Mouse (Mus musculus): Measurements from ENCODE around the gene Kcnc1. TPM values are rescaled to one million over a fixed set of nuclear protein-coding genes. Genes with fewer than 3 reads are reported as not detected.

Kcnc1 gene
- total and polyA plus RNA-seq, 3 experiments, result 0.08 to 0.14 TPM; not detected in 1

- Histone ChIP-seq H3K27ac (ENCODE audit: insufficient read depth, low read depth) (no peak overlapping the region), H3K9ac (ENCODE audit: insufficient read depth, low read depth) (no peak overlapping the region), H3K4me3 (replicated peaks in 1 of 3; ENCODE audit: low read depth in 2 of 3, low read length in 2 of 3, poor library complexity in 1 of 3) (no peak overlapping the region), H3K4me2 (ENCODE audit: insufficient read depth, low read depth, poor library complexity, severe bottlenecking) (no peak overlapping the region), H3K79me2 (replicated peaks; ENCODE audit: control insufficient read depth, extremely low read depth, insufficient read depth, poor library complexity, severe bottlenecking) (no peaks in the 10 kb centered on the region), H3K36me3 (replicated peaks in 1 of 2; ENCODE audit: control insufficient read depth in 1 of 2, insufficient read depth in 1 of 2, low read length in 1 of 2) (peaks cover 0 to 7% of the 10 kb centered on the region in 2 experiments), H3K4me1 (ENCODE audit: control insufficient read depth in 1 of 2, insufficient read depth in 2 of 2) (peaks cover 10 to 39% of the 10 kb centered on the region in 2 experiments), H3K9me3 (replicated peaks; ENCODE audit: low read length) (no peaks in the 10 kb centered on the region), H3K27me3 (replicated peaks) (no peaks in the 10 kb centered on the region)
- DNase-seq (ENCODE audit: extremely low read depth), result no peak
- in situ Hi-C loops (cut with MboI; ENCODE audit: low pct_ligation_motif_present, low pct_unique_long_range_greater_than_20kb, low sequenced_read_pairs), result no loop called here
- dilution Hi-C loops (cut with MboI; ENCODE audit: extremely low pct_ligation_motif_present, extremely low pct_unique_long_range_greater_than_20kb, low sequenced_read_pairs), result no loop called here
- TF ChIP-seq CHD1 (IDR thresholded peaks at IDR 0.05; ENCODE audit: low read depth, low read length) (no peak), RAD21 (IDR thresholded peaks at IDR 0.05; ENCODE audit: low read depth, low read length) (no peak), UBTF (IDR thresholded peaks at IDR 0.05; ENCODE audit: low read depth, low read length) (no peak), TCF12 (IDR thresholded peaks at IDR 0.05; ENCODE audit: low read depth, low read length) (no peak), POLR2AphosphoS2 (IDR thresholded peaks at IDR 0.05; ENCODE audit: low read depth, low read length) (no peak), POLR2A (IDR thresholded peaks at IDR 0.05; ENCODE audit: low read depth, low read length) (no peak), KAT2A (IDR thresholded peaks at IDR 0.05; ENCODE audit: insufficient replicate concordance, low read length) (no peak), MYC (IDR thresholded peaks at IDR 0.05; ENCODE audit: low read depth, low read length) (no peak), BHLHE40 (IDR thresholded peaks at IDR 0.05; ENCODE audit: low read depth, low read length) (no peak), MAX (IDR thresholded peaks at IDR 0.05; ENCODE audit: low read length) (no peak), MAFK (IDR thresholded peaks at IDR 0.05; ENCODE audit: insufficient replicate concordance, low read length) (no peak), NRF1 (IDR thresholded peaks at IDR 0.05; ENCODE audit: low read depth, low read length) (no peak)
Measured at GRCm38 (mm10) chr7:46483050-46483449, 86.8 kb downstream of the Kcnc1 start.

GRCm38 (mm10) chr7:46484223-46484622 lies 87.9 kb downstream of the Kcnc1 start:
- Histone ChIP-seq H3K9me3 (replicated peaks; ENCODE audit: low read length) (no peaks in the 10 kb centered on the region), H3K27ac (ENCODE audit: insufficient read depth, low read depth) (no peak overlapping the region), H3K27me3 (replicated peaks) (no peaks in the 10 kb centered on the region), H3K36me3 (replicated peaks in 1 of 2; ENCODE audit: control insufficient read depth in 1 of 2, insufficient read depth in 1 of 2, low read length in 1 of 2) (peaks cover 0 to 7% of the 10 kb centered on the region in 2 experiments), H3K4me2 (ENCODE audit: insufficient read depth, low read depth, poor library complexity, severe bottlenecking) (no peak overlapping the region), H3K79me2 (replicated peaks; ENCODE audit: control insufficient read depth, extremely low read depth, insufficient read depth, poor library complexity, severe bottlenecking) (no peaks in the 10 kb centered on the region), H3K9ac (ENCODE audit: insufficient read depth, low read depth) (no peak overlapping the region), H3K4me1 (ENCODE audit: control insufficient read depth in 1 of 2, insufficient read depth in 2 of 2) (peaks cover 10 to 30% of the 10 kb centered on the region in 2 experiments), H3K4me3 (replicated peaks in 1 of 3; ENCODE audit: low read depth in 2 of 3, low read length in 2 of 3, poor library complexity in 1 of 3) (no peak overlapping the region)
- DNase-seq (ENCODE audit: extremely low read depth), result no peak
- no peak for TF ChIP-seq POLR2AphosphoS2 (IDR thresholded peaks at IDR 0.05; ENCODE audit: low read depth, low read length)
- TF ChIP-seq SMC3 (IDR thresholded peaks at IDR 0.05; ENCODE audit: low read depth, low read length), result no peak
- no peak for TF ChIP-seq EP300 (IDR thresholded peaks at IDR 0.05; ENCODE audit: low read length)
- TF ChIP-seq RAD21 (IDR thresholded peaks at IDR 0.05; ENCODE audit: low read depth, low read length), result no peak
- TF ChIP-seq MYC (IDR thresholded peaks at IDR 0.05; ENCODE audit: low read depth, low read length), result no peak
- dilution Hi-C loops (cut with MboI; ENCODE audit: extremely low pct_ligation_motif_present, extremely low pct_unique_long_range_greater_than_20kb, low sequenced_read_pairs) (no loop called here), in situ Hi-C loops (cut with MboI; ENCODE audit: low pct_ligation_motif_present, low pct_unique_long_range_greater_than_20kb, low sequenced_read_pairs) (no loop called here)

GRCm38 (mm10) chr7:46486761-46487160 lies 90.5 kb downstream of the Kcnc1 start:
- in situ Hi-C loops (cut with MboI; ENCODE audit: low pct_ligation_motif_present, low pct_unique_long_range_greater_than_20kb, low sequenced_read_pairs), result no loop called here
- H3K79me2 ChIP-seq (replicated peaks; ENCODE audit: control insufficient read depth, extremely low read depth, insufficient read depth, poor library complexity, severe bottlenecking), result no peaks in the 10 kb centered on the region
- H3K9ac ChIP-seq (ENCODE audit: insufficient read depth, low read depth), result no peak overlapping the region
- no peak overlapping the region for H3K4me2 ChIP-seq (ENCODE audit: insufficient read depth, low read depth, poor library complexity, severe bottlenecking)
- no peak for DNase-seq (ENCODE audit: extremely low read depth)
- no peak overlapping the region for H3K4me3 ChIP-seq (replicated peaks in 1 of 3; ENCODE audit: low read depth in 2 of 3, low read length in 2 of 3, poor library complexity in 1 of 3)
- peaks cover 0 to 7% of the 10 kb centered on the region in 2 experiments for H3K36me3 ChIP-seq (replicated peaks in 1 of 2; ENCODE audit: control insufficient read depth in 1 of 2, insufficient read depth in 1 of 2, low read length in 1 of 2)
- dilution Hi-C loops (cut with MboI; ENCODE audit: extremely low pct_ligation_motif_present, extremely low pct_unique_long_range_greater_than_20kb, low sequenced_read_pairs), result no loop called here
- H3K4me1 ChIP-seq (ENCODE audit: control insufficient read depth in 1 of 2, insufficient read depth in 2 of 2), result peaks cover 10 to 28% of the 10 kb centered on the region in 2 experiments
- no peak for TF ChIP-seq E2F4 (IDR thresholded peaks at IDR 0.05; ENCODE audit: insufficient replicate concordance, low read depth, low read length)
- TF ChIP-seq HCFC1 (IDR thresholded peaks at IDR 0.05; ENCODE audit: low read depth, low read length), result no peak
- TF ChIP-seq TBP (conservative IDR thresholded peaks at IDR 0.05; ENCODE audit: low read depth, low read length), result no peak
- TF ChIP-seq CHD1 (IDR thresholded peaks at IDR 0.05; ENCODE audit: low read depth, low read length), result no peak
- TF ChIP-seq MEF2A (IDR thresholded peaks at IDR 0.05; ENCODE audit: borderline replicate concordance, low read depth, low read length), result no peak
- TF ChIP-seq ELF1 (IDR thresholded peaks at IDR 0.05; ENCODE audit: low read depth, low read length), result no peak
- TF ChIP-seq GABPA (IDR thresholded peaks at IDR 0.05; ENCODE audit: insufficient replicate concordance, low read depth, low read length), result no peak
- TF ChIP-seq POLR2A (IDR thresholded peaks at IDR 0.05; ENCODE audit: low read depth, low read length), result no peak
- no peak for TF ChIP-seq MAZ (IDR thresholded peaks at IDR 0.05; ENCODE audit: low read depth, low read length)
- TF ChIP-seq RAD21 (IDR thresholded peaks at IDR 0.05; ENCODE audit: low read depth, low read length), result no peak
- no peak for TF ChIP-seq ZMIZ1 (IDR thresholded peaks at IDR 0.05; ENCODE audit: low read depth, low read length)
- no peak for TF ChIP-seq MXI1 (IDR thresholded peaks at IDR 0.05; ENCODE audit: low read depth, low read length)
- TF ChIP-seq NELFE (IDR thresholded peaks at IDR 0.05; ENCODE audit: low read depth, low read length), result no peak
- TF ChIP-seq USF2 (conservative IDR thresholded peaks at IDR 0.05; ENCODE audit: low read depth, low read length), result no peak
- H3K27me3 ChIP-seq (replicated peaks), result no peaks in the 10 kb centered on the region
- H3K9me3 ChIP-seq (replicated peaks; ENCODE audit: low read length), result no peaks in the 10 kb centered on the region
- no peak overlapping the region for H3K27ac ChIP-seq (ENCODE audit: insufficient read depth, low read depth)

Data from CH12.LX (cell line).